Mouse (Mus musculus) liver, adult 2 months (tissue): ENCODE measurements around the gene Fam151a.

Experiments used
- CTCF ChIP-seq: fragments of 200-500 bp; IDR thresholded peaks from 2 replicates; pipeline ENCODE4 v1.5.1; 2011; ENCODE audit warnings: low read depth, low read length, control low read depth
- POLR2A ChIP-seq: fragments of 200-500 bp; IDR thresholded peaks from 2 replicates; pipeline ENCODE4 v1.6.1; 2011; ENCODE audit warnings: low read length, control low read depth; ENCODE audit not compliant: insufficient read depth; ENCODE audit errors: extremely low read depth

GRCm38 (mm10) chr4:106699989-106700388, 33.7 kb upstream of the Fam151a start:
- TF ChIP-seq CTCF (peak; percentile 68), POLR2A (no peak)
